Mouse (Mus musculus) stomach, postnatal 0 days (tissue): Measurements from ENCODE around the gene Usp33. TPM values are rescaled to one million over a fixed set of nuclear protein-coding genes. Genes with fewer than 3 reads are reported as not detected.

Source experiments
- ATAC-seq: fragments of 200-750 bp; cut with Nextera tagmentation; 2 replicates; pipeline ENCODE4 v1.8.0; 2017; ENCODE audit not compliant: low FRiP score, low TSS enrichment
- DNase-seq: peaks from one replicate; pipeline ENCODE4 v3.0.0-alpha.2; 2016; ENCODE audit warnings: low spot score
- H3K27ac ChIP-seq: fragments of 300-500 bp; sonication (generic); replicated peaks from 2 replicates; pipeline ENCODE4 v1.5.1; 2014; ENCODE audit warnings: mild to moderate bottlenecking, control low read depth
- H3K27me3 ChIP-seq: fragments of 300-500 bp; sonication (generic); 2 replicates; pipeline ENCODE4 v1.6.1; 2014; ENCODE audit warnings: low read length; ENCODE audit not compliant: control insufficient read depth, insufficient read depth
- H3K36me3 ChIP-seq: fragments of 300-500 bp; sonication (generic); 2 replicates; pipeline ENCODE4 v1.6.1; 2014; ENCODE audit warnings: low read length, mixed read lengths; ENCODE audit not compliant: control insufficient read depth, insufficient read depth
- H3K4me1 ChIP-seq: fragments of 300-500 bp; sonication (generic); replicated peaks from 2 replicates; pipeline ENCODE4 v1.6.1; 2014; ENCODE audit warnings: antibody characterized with exemption; ENCODE audit not compliant: control insufficient read depth, insufficient read depth
- H3K4me2 ChIP-seq: fragments of 300-500 bp; sonication (generic); replicated peaks from 2 replicates; pipeline ENCODE4 v1.6.1; 2014; ENCODE audit warnings: low read depth, mild to moderate bottlenecking, control low read depth, moderate library complexity
- H3K4me3 ChIP-seq: fragments of 300-500 bp; sonication (generic); 2 replicates; pipeline ENCODE4 v1.5.1; 2014; ENCODE audit warnings: low read depth, low read length, control low read depth
- H3K9ac ChIP-seq: fragments of 300-500 bp; sonication (generic); 2 replicates; pipeline ENCODE4 v1.6.1; 2014; ENCODE audit warnings: mild to moderate bottlenecking, low read length, control low read depth, mixed read lengths
- H3K9me3 ChIP-seq: fragments of 300-500 bp; sonication (generic); 2 replicates; pipeline ENCODE4 v1.6.1; 2016; ENCODE audit warnings: low read length; ENCODE audit not compliant: control insufficient read depth
- CTCF ChIP-seq: IDR thresholded peaks from 2 replicates; pipeline ENCODE4 v1.5.1; 2016; ENCODE audit warnings: antibody characterized with exemption, low read depth, mild to moderate bottlenecking, moderate library complexity
- EP300 ChIP-seq: optimal IDR thresholded peaks from 2 replicates; pipeline ENCODE3; 2016; ENCODE audit warnings: antibody characterized with exemption
- WGBS: fragments of 180-500 bp; shearing (Covaris S2); extraction: QIAGEN DNeasy Blood & Tissue Kit; methylation state at CpG from one replicate; pipeline ENCODE4 v1.1.7; 2014; 5-methylcytosine and 5-hydroxymethylcytosine counted together
- polyA plus RNA-seq: library from polyadenylated mRNA; unstranded; fragments of >200 nt; fragmentation: Nextera tagmentation; extraction: Ambion mirVana; gene quantifications from 2 replicates; pipeline ENCODE4 v1.2.1, GENCODE M21; 2015

Usp33 gene
- polyA plus RNA-seq, 1 experiment from 2014 or later: 16.1 TPM

DNA sequence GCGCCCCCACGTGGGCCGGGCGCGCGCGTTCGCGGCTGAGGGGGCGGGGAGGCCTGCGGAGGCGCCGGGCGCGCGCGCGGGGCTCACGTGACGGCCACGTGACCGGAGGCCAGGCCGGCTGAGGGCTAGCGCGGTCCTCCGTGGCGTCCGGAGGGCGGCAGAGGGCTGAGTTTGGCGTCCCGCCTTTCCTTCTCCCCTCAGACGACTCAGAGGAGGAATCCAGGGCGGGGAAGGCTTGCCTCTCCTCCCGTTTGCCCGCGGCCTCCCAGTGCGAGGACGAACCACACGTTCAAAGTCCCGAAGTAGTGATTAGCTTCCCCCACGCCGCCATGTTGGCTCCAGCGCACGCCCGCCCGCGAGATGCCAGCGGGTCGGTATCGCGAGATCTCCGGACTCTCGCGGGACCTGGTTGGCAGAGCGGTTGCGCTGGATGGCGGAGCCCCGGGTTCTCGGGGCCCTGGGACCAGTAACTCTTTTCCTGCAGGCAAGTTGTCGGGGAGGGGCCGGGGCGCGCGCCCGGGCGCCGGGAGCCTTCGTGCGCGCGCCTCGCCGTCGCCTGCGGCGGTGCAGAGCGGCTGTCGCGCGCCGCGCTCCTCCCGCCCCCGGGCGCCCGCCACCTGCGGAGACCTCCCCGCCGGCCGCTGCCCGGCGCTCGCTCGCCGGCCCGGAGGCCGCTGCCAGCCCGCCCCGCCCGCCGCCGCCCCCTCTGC, 50.2 kb downstream of the Usp33 start:
- no peaks in the 10 kb centered on the region; the same call in none of the 2 replicates for H3K4me1 ChIP-seq
- peak overlapping the region; percentile 71 for H3K4me2 ChIP-seq
- H3K9ac ChIP-seq: peak overlapping the region; percentile 94
- DNase-seq: peak; percentile 98
- no peak for TF ChIP-seq CTCF
- peak; percentile 99 for TF ChIP-seq EP300
- no peaks in the 10 kb centered on the region for H3K36me3 ChIP-seq
- peak; percentile 92 for ATAC-seq
- H3K27me3 ChIP-seq: no peaks in the 10 kb centered on the region
- H3K9me3 ChIP-seq: no peaks in the 10 kb centered on the region
- H3K4me3 ChIP-seq: peak overlapping the region; percentile 73
- H3K27ac ChIP-seq: peak overlapping the region; percentile 100
- WGBS: under 1% methylated on average over 33 of the region's 102 CpGs

DNA sequence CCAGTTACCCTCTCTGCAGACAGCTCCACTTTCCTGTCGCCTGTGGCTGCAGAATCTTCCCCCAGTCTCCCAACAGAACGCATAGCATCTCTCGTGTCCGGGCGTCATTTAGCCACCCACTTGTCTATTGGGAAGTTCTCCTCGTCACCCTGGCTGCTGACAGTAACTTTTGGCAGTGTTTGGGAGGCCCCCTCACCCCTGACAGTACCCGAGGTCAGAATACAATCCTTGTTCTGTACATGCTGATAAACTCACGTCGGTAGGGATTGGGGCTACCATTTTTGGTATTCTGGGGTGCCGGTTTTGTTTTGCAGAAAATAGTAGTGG, 50.7 kb downstream of the Usp33 start:
- no peak for DNase-seq
- under 1% methylated on average over 10 of the region's 10 CpGs for WGBS

DNA sequence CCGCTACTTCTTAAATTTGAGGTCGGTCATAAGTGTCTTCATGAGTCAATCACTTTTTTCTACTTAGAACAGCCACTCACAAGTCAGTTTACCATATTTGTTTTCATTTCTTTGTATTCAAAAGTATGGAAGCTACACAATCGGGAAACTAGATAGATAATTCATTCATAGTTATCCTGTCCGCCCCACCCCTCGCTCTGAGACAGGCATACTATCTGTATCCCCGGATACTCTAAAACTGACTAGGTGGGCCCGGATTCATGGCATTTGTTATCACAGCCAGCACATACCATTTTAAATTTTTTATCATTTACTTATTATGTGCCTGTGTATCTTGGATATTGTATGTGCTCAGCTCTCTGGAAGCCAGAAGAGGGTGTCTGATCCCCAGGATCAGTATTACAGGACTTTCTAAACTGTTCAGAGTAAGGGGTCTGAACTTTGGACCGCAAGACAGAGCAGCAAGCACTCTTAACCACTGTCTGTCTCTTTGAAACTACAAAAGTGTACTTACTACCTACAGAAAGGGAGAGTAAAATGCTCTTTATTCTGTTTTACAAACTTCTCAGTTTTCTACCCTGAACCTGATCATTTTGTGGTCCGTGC, 51.2 kb downstream of the Usp33 start:
- peak overlapping the region; percentile 94 for H3K9ac ChIP-seq
- H3K27me3 ChIP-seq: no peaks in the 10 kb centered on the region
- H3K36me3 ChIP-seq: no peaks in the 10 kb centered on the region
- peak overlapping the region; percentile 71 for H3K4me2 ChIP-seq
- no peaks in the 10 kb centered on the region for H3K9me3 ChIP-seq
- TF ChIP-seq EP300 (no peak), CTCF (peak; percentile 25)
- H3K4me1 ChIP-seq: no peaks in the 10 kb centered on the region; the same call in none of the 2 replicates
- peak overlapping the region; percentile 73 for H3K4me3 ChIP-seq
- no peak for ATAC-seq
- peak overlapping the region; percentile 100 for H3K27ac ChIP-seq
- 33% methylated on average over 9 of the region's 9 CpGs for WGBS
- no peak for DNase-seq

More for the DNA sequence above, 50.7 kb downstream of the Usp33 start:
- Histone ChIP-seq H3K9ac (peak overlapping the region; percentile 94), H3K4me2 (peak overlapping the region; percentile 71), H3K9me3 (no peaks in the 10 kb centered on the region), H3K27me3 (no peaks in the 10 kb centered on the region), H3K4me3 (peak overlapping the region; percentile 73), H3K4me1 (no peaks in the 10 kb centered on the region; the same call in none of the 2 replicates), H3K36me3 (no peaks in the 10 kb centered on the region), H3K27ac (peak overlapping the region; percentile 100)
- TF ChIP-seq CTCF (no peak), EP300 (no peak)
- no peak for ATAC-seq

DNA sequence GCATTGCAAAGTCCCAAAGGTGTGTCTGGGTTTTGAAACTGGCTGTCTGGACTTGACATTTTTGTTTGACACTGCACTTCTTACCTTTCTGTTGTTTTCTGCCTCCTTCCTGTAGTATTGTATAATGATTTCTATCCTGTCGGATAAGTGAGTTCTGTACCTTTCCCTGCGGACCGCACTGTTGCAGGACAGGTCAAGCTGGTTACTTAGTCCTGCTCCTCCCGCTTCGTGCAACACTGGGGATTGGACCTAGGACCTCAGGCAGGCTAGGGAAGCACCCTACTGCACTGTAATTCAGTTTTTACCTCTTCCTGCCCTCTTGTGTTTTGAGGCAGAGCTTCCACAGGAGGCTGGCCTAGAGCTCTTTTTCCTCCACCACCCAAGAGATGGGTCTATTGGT, 54.2 kb downstream of the Usp33 start:
- TF ChIP-seq CTCF (no peak), EP300 (no peak)
- peak overlapping the region; percentile 45; the same call in 1 of the 2 replicates for H3K27ac ChIP-seq

DNA sequence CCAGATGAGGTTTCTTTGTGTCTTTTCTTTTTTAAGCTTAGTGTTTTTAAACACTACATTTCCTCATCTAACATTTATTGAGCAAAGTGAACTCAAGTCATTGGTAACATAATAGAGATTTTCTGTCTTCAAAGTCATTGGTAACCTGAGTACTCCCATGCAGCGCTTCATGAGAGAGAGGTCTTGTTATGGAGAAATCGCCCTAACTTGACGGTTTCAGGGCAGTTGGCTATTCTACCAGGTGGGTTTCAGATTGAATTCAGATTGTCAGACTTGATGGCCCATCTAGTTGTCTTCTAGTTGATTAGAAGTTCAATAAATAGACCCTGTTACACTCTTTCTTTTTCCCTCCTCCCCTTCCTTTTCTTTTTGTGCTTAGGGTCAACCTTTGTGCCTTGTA, 54.6 kb downstream of the Usp33 start:
- no peak overlapping the region for H3K4me2 ChIP-seq
- no peaks in the 10 kb centered on the region for H3K27me3 ChIP-seq
- no peaks in the 10 kb centered on the region for H3K9me3 ChIP-seq
- WGBS: 82% methylated on average over 3 of the region's 3 CpGs
- H3K4me3 ChIP-seq: no peak overlapping the region
- TF ChIP-seq CTCF (no peak), EP300 (no peak)
- H3K36me3 ChIP-seq: no peaks in the 10 kb centered on the region
- DNase-seq: no peak
- ATAC-seq: no peak
- no peaks in the 10 kb centered on the region; the same call in none of the 2 replicates for H3K4me1 ChIP-seq
- H3K9ac ChIP-seq: no peak overlapping the region
- H3K27ac ChIP-seq: peak overlapping the region; percentile 45; the same call in 1 of the 2 replicates

More for the DNA sequence above, 54.2 kb downstream of the Usp33 start:
- Histone ChIP-seq H3K4me1 (no peaks in the 10 kb centered on the region; the same call in none of the 2 replicates), H3K36me3 (no peaks in the 10 kb centered on the region), H3K4me2 (no peak overlapping the region), H3K9me3 (no peaks in the 10 kb centered on the region), H3K4me3 (no peak overlapping the region), H3K27me3 (no peaks in the 10 kb centered on the region), H3K9ac (no peak overlapping the region)
- ATAC-seq (no peak), DNase-seq (no peak)
- WGBS: 51% methylated on average over 5 of the region's 5 CpGs
